Mouse (Mus musculus): Measurements from ENCODE around the gene Asb6. TPM values are rescaled to one million over a fixed set of nuclear protein-coding genes. Genes with fewer than 3 reads are reported as not detected.

Gene Asb6
- total RNA-seq (2015) = 8.2 and 11.0 TPM in 2 replicates
- 23.9 and 24.2 TPM in 2 replicates for total RNA-seq (2017)

DNA sequence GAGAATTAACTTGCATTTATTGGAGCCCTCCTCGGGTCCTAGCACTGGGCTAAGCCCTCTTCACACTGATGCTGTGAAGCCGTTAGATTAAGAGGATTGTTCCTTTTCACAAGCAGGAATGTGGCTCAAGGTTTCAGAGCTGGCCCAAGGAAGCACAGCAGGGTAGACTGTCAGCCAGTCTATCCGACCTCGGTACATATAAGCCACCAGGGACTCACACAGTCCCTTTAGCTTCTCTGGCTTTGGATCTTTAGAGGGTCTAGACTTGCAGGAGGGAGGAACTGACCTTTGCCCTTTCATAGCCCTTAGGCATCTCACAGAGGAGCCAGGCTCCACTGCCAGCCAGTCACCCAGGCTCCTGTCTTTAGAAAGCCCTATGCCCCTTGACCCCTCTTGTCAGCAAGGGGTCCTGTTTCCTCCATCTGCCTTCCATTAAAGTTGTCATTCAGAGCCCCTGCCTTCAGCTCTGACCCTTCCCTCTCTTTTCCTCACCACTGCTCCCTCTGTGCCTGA lies at the start of gene Asb6:
Asb6 (minus strand) TSS at position 51 of the 513 bp plus-strand sequence.
- ATAC-seq (replicated peaks; ENCODE audit: poor library complexity) = no peak

DNA sequence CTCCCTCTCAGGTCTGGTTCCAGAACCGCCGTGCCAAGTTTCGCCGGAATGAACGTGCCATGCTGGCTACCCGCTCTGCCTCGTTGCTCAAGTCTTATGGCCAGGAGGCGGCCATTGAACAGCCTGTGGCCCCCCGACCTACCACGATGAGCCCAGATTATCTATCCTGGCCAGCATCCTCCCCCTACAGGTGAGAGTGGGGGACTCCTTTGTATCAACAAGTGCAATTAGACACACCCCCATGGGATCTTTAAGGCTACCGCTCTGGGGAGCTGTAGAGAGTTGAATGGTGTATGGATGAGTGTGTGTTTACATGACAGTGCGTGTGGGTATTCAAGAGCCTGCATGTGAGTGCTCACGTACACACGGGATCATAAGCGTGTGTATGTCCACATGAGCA lies 49.3 kb upstream of the Asb6 start:
- no peak for ATAC-seq (replicated peaks; ENCODE audit: poor library complexity)

DNA sequence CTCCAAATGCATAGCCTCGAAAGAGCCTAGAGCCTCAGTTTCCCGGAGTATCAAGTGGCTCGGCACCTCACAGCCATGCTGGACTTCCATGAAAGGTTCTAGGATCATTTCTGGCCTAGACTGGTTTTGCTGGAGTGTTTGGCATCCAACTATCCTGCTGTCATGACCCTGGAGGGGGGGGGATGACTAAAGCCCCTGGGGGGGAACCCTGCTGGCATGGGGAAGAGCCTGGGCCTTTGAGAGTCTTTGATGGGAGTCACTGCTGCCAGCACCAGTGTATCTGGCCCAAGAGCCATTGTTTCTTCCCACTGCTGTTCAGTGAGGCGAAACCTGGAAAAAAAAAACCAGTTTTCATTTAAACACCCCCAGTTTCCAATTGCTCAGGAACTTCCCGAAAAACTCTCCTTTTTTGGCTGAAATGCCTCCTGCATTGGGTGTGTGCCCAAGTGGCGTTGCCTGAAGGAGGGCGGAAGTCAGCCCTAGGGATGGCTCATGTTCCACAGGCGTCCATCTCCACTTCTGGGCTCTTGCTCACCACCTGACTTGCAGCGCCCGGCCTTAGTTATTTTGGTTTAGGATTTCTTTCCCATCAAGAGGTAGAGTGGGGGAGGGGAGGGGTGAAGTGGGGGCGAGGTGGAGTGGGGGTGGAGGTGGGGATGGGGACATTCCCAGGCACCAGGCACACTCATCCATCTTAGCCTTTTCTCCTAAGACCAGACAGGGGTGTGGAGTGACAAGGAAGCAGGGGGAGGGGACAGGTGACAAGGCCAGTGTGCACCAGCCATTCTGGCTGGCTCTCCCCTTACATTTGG lies 45.7 kb upstream of the Asb6 start:
- no peak for ATAC-seq (replicated peaks; ENCODE audit: poor library complexity)

DNA sequence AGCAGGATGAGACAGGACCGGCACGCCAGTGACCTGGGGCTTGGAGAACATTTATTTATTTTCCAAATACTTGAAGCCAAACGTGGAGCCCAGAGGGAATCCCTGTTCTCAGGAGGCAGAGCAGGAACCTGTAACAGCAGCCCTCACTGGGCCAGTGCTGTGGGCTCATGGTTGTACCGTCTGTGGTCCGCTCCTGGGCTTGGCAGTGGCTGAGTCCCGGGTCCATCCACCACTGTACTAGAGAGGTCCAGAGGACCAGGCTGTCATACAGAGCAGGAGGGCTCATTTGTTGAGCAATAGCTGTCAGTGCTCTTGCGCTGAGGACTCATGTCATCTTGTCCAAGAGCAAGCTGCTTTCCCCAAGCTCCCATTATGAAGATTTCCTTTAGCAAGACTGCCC lies 45.0 kb upstream of the Asb6 start:
- no peak for ATAC-seq (replicated peaks; ENCODE audit: poor library complexity)

DNA sequence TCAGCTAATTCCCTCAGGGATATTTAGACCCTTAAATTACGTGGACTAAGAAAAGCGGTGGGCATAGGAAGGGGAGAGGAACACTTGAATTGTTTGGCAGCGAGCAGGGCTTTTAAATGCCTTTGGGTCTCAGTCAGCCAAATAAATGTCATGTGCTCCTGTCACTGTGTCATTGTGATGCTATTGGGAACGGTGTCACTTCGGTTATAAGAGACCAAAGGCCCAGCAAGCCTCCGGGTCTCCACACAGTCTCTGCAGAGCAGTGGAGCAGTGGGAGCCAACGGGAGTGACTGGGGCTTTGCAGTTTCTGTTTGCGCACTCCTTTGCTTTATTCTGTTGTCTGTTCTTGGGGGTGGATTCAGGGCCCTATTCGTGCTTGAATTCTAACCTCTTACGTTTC lies 44.3 kb upstream of the Asb6 start:
- ATAC-seq (replicated peaks; ENCODE audit: poor library complexity) = no peak

DNA sequence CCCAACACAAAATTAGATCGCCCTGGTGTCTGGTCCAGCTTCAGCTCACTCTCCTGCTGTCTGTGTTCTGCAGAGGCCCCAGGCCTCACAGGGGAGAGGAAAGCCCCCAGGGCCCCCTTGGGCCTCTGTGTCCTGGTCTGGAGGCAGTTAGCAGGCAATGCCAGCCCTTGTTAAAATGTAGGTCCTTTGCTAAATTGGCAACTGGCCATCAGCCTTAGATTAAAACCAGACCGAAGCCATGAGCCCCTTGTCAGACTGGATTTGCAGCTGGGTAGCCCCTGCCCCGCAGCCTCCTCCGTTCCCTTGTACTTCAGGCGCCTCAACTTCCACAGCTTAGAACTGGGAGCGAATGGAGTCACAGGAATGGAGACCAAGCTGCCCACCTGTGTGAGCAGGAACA lies 42.5 kb upstream of the Asb6 start:
- no peak for ATAC-seq (replicated peaks; ENCODE audit: poor library complexity)

DNA sequence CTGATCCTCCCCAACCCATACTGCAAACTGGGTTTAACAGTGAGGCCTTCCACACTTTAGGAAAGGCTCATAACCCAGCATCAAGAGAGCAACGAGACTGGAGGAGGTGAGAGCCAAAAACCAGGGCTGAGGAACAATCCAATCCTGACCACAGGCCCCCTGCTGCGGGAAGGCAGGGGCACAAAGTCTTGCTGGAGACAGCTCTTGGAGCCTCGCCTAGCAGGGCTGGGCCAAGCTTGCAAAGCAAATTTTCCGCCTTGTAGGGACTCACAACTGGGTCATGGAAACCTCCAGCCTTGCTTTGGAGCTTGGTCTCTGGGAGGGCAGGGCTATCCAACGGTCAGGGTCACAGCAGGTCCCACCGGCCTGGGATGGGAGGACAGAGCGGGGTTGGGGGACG lies 40.7 kb upstream of the Asb6 start:
- no peak for ATAC-seq (replicated peaks; ENCODE audit: poor library complexity)

DNA sequence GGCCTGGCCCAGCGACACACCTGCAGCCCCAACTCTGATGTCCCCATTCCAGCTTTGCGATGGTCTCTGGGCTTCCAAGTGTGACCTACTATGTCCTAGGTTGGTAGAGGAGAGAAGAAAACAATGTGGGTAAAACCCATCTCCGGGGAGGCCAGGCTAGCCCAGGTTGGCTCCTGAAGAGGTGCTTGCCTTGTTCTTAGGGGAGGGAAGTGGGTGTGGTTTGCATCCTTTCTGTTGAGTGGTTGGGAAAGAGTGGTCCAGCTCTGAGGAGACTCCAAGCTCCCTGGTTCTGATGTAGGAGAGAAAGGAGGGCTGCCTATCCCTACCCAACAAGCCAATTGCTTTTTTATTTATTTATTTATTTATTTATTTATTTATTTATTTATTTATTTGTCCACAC lies 35.3 kb upstream of the Asb6 start:
- ATAC-seq (replicated peaks; ENCODE audit: poor library complexity) = no peak

DNA sequence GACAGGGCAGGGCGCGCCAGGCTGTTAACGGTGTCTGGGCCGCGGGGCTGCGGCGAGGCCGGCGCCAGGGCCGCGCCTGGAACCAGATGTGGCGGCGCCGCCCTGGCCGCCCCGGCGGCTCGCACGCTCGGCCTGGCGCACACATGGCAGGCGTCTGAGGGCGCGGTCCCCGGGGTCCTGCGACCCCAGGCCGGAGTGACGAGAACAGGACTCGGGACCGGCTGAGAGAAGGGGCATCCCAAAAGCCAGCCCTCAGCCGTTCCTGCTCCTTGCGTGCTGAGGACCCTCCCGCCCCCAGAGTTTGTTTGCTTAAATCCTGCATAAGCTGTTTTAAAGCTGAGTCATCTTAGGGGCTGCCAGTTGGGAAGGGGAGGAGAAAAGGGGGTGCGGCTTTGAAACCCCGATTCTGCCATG lies 34.8 kb upstream of the Asb6 start:
- ATAC-seq (replicated peaks; ENCODE audit: poor library complexity) = no peak

DNA sequence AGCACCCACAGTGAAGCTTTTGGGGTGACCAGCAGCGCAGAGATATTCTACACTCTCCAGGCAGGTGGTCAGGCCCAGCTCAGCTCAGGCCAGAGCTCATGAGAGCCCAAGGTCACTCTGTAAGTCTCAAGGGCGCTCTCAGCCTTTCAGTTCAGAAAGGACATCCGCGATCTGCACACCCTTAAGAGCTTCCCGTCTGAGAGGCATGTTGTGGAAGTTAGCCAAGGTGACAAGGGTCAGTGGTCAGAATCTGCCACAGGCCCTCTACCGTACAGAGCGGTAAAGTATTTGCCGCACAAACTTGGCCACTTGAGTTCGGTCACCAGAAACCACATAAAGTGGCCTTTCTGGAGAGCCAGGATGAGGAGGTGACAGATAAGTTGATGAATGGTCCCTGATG lies 33.4 kb upstream of the Asb6 start:
- ATAC-seq (replicated peaks; ENCODE audit: poor library complexity) = no peak

DNA sequence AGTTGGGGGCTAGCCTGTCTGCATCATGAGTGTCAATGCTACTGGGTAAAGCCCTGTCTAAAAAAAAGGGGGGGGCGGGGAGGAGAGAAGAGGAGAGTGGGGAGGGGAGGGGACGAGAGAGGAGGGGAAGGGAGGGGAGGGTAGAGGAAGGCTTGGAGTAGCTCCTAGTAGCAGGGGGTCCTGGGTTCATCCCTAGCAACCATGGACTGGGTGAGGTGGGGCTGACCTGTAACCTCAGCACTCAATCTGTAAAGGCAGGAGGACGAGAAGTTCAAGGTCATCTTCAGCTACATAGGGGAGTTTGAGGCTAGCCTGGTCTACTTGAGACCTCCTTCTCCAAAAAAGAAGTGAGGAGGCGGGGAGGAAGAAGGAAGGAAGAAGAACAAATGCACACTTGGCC lies 31.9 kb upstream of the Asb6 start:
- no peak for ATAC-seq (replicated peaks; ENCODE audit: poor library complexity)

DNA sequence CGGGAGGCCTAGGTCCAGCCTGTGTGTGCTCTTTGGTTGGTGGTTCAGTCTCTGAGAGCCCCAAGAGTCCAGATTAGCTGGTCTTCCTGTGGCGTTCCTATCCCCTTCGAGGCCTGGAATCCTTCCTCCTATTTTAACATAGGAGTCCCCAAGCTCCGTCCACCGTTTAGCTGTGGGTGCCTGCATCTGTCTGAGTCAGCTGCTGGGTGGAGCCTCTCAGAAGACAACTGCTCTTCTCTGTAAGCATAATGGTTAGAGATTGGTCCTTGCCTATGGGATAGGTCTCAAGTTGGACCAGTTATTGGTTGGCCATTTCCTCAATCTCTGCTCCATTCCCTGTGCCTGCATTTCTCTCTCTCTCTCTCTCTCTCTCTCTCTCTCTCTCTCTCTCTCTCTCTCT lies 29.6 kb upstream of the Asb6 start:
- ATAC-seq (replicated peaks; ENCODE audit: poor library complexity) = no peak

DNA sequence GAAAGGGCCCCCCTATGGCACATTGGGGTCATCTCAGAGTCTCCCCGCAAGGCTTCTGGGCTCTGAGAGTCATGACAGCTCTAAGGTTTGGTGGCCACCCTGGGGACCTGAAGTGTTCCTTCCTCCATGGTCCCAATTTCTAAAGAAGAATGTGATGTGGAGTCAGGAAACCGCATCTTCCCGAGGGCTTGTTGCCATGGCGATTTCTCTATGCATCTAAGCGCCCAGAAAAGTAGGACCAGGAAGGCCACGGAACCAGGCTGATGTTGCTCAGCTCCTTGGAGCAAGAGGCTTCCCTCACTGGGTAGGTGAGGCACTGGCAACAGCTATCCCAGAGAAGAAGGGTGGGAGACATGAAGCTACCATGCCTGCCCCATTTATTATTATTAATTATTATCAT lies 26.9 kb upstream of the Asb6 start:
- no peak for ATAC-seq (replicated peaks; ENCODE audit: poor library complexity)

DNA sequence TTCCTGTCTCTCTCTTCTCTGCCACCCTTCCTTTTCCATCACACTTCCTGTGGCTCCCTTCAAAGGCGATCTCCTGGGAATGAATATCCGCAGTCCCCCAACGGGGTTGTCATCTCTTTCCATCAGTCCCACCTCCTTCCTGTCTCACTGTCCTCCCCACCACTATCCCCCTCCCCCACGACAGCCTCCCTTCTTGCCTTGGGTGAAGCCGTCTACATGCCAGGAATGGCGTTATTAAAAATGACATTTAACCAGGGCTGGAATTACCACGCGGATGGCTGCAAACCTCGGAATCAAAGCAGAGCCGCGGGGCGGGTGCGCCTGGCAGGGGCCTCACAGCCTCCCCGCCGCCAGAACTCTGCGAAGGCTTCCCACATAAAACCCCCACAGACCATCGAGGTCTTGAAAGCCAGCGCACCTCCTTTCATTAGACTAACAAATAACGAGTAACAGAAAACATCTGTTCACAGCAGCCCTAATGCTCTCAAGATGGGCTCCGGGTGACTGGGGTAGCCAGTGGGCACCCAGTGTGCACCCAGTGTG lies 22.7 kb upstream of the Asb6 start:
- no peak for ATAC-seq (replicated peaks; ENCODE audit: poor library complexity)

DNA sequence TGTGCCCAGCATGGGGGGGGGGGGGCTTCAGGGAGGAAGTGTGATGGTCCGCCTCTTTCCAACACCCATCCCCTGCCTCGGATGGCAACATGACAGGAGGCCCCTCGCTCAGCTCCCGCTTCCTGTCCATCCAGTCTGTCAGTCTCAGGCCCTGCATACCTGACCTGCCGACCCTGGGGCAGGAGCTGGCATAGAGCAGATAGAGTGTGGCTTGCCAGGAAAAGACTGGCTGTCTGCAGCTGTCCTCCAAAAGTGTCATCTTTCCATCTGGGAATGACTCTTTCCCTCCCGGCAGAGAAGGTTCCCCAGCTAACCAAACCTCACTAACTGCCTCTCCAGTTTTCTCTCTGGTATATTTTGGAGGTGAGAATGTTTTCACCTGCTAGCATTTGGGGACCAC lies 20.4 kb upstream of the Asb6 start:
- ATAC-seq (replicated peaks; ENCODE audit: poor library complexity) = no peak

DNA sequence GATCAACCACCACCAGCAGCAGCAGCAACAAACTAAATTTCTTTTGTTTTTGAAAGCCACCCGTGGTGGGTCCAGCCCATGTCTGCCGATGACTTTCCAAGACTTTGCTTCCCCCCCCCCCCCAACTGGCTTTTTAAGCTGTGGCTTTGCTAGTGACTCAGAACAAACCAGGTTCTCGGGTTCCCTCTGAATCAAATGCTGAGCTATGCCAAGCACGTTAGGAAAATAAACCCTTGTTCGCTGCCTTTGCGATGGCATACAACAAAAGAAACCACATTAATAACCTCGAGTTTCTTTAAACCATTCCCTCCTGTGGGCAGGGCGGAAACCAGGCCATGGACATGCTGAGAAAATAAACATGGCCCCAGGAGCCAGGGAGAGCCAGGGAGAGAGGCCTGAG lies 18.1 kb upstream of the Asb6 start:
- ATAC-seq (replicated peaks; ENCODE audit: poor library complexity) = no peak

DNA sequence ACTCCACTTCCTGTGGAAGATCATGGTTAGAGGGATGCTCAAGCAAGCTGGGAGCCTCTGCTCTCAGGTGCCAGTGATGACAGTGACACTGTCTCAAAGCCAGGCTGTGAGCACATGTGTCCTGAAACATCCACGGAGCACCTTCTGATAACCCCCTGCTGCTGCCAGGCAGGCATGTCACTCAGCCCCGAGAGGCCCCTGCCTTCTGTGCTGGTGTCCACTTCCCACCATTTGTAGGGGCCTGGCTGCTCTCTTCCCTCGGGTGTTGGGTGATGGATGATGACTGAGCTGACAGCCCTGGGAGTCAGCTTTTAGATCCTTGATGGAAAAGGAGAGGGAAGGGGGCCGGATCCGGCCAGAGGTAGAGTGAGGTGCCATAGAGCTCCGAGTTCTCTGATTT lies 16.6 kb upstream of the Asb6 start:
- no peak for ATAC-seq (replicated peaks; ENCODE audit: poor library complexity)

DNA sequence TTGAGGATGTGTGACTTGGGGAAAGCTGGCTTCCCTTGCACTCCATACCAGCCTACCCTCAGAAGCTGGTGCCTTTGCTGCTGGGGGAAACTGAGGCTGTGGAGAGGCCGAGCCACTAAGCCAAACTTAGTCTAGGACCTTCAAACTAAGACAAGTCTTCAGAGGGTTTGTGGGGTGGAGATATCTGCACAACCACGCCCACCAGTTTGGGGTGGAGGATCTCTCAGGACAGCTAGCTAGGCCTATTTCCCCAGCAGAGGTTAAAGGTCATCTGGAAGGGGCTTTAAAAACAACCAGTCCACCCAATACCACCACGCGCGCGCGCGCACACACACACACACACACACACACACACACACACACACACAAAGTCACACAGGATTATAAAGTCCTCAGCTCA lies 16.1 kb upstream of the Asb6 start:
- no peak for ATAC-seq (replicated peaks; ENCODE audit: poor library complexity)

DNA sequence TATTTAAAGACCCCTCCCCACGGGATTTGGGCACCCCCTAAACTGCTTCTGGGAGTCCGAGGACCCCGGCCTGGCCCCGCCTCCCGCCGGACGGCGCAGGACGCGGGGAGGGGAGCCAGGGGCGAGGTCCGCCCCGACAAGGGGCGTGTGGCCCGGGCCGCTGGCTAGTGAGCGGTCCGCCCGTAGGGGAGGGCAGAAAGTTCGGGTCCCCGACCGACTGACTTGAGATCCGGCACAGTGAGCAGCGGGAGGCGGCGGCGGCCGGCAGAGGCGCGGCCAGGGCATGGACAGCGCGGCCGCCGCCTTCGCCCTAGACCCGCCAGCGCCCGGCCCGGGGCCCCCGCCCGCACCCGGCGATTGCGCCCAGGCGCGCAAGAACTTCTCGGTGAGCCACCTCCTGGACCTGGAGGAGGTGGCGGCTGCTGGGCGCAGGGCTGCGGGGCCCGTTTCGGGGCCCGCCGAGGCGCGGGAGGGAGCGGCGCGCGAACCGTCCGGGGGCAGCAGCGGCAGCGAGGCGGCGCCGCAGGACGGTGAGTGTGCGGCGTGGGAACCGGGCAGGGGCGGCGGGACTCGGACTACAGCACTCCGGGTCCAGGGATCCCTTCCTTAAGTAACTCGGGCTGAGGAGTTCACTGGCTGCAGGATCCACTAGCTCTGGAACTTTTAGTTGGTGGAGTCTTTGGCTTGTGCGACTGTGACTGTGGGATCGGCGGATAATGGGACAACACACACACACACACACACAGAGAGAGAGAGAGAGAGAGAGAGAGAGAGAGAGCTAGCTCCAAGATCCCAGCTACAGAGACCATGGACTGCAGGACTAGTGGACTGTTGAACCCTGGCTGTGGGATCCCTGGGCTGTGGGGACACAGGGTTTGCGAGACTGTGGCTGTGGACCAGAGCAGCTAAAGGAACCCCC lies 15.3 kb upstream of the Asb6 start:
- ATAC-seq (replicated peaks; ENCODE audit: poor library complexity) = no peak

DNA sequence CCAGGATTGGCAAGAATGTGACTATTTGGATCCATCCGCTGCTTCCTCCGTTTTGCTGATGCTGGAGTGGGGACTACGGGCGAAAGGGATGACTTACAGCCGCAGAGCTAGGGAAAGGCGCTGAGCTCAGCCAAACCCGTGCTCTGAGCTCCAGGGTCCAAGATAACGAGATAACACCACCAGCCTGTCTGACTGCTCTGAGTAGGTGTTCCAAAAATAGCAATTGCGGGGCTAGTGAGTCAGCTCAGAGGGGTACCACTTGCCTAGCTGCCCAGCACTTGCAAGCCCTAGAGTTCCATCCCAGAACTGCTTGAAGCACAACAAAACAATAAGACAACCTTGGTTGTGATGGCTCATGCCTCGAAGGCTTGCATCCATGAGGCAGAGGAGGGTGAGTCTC lies 12.5 kb upstream of the Asb6 start:
- ATAC-seq (replicated peaks; ENCODE audit: poor library complexity) = no peak

DNA sequence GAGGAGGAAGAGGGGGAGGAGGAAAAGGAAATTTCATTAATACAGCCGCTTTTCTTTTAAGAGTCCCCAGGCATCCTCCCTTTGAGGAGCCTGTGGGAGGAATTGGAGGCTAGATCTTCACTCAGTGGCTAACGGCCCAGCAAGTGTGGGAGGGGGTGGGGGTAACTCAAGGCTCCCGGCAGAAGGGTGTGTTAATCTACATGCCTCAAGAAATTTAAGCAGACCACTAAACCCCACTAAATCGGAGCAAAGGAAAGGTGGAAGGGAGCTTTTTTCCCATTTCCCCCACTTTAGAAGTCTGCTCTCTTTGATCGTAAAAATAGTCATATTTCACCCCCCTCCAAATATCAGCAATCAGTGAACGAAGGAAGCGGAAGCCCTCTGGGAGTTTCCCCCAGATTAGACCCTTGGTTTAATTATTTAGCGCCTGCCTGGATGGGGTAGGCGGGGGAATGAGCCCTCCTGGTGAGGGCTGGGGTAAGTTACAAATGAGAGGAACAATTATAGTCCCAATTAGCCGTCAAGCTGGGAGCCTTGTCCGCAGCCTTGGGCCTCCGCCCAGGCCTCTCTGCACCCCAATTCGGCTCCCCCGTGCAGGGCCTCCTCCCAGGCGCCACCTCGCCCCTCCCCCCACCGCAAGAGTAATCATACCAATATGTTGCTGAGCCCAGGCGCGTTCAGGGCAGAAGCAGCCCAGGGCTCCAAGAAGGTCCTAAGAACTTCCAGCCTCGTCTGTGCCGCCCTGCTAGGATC lies 6.3 kb upstream of the Asb6 start:
- ATAC-seq (replicated peaks; ENCODE audit: poor library complexity) = no peak

All from megakaryocyte progenitor cell, adult 5-6 weeks (primary cell).